Mouse (Mus musculus) cerebral cortex, adult 2 months (tissue): Measurements from ENCODE around the gene Capn7.

Source experiments
- WGBS: fragments of 180-500 bp; shearing (Covaris S2); methylation state at CpG from one replicate; pipeline ENCODE4 v1.1.7; 2018; 5-methylcytosine and 5-hydroxymethylcytosine counted together

Capn7 gene

DNA sequence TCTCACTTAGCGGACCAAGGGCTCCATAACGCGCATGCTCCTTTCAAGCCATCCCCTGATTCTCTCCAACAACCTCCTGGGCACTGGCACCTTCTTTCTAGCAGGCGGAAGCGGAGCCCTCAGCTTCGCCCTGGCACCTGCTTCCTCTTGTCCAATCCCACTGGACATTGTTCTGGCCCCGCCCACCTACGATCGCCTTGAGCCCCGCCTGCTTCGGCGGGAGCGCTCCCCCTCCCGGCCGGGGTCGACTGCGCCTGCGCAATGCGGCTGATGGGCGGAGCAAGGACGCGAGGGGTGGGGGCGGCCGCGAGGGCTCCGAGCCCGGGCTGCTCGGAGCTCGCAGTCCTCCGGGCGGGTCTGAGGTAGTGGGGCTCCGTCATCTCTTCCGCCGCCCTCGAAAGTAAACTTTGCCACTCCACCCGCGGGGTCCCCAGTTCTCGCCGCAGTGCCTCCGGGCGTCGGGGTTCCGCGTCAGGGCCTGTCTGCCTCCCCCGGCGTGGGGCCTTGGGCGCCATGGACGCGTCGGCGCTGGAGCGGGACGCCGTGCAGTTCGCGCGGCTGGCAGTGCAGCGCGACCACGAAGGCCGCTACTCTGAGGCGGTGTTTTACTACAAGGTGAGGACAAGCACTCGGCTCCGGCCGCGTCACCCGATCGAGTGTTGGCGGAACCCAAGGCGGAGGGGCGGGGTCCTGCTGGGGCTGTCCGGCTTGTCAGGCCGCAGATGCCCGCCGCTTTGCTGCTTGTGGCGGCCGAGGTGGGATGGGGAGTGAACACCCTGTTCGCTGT, at the start of gene Capn7:
Gene Capn7, plus strand, starts transcription at position 270 of the 787 bp plus-strand sequence.
- under 1% methylated on average over 78 of the region's 78 CpGs for WGBS

DNA sequence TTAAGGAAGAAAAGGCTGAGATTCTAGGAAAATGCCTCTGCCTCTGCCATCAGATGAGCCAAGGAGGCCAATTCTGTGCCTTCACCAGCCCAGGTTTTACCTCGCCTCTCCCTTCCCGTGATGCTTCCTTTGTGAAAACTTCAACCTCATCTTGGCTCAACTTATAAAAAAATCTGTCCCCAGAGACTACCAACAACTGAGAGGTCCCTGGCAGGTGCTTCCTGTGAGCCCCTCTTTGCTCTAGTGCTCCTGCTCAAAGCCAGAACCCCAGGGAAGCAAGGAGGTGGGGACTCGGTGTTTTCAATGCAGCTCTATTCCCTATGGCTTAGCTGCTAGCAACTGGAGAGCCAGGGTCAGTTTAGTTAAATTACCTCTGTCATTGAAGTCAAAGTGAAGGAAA, 23.2 kb upstream of the Capn7 start:
- 67% methylated on average over 3 of the region's 3 CpGs for WGBS

GRCm38 (mm10) chr14:31316613-31317012, 19.8 kb upstream of the Capn7 start:
- WGBS, result 92% methylated on average over 12 of the region's 12 CpGs

DNA sequence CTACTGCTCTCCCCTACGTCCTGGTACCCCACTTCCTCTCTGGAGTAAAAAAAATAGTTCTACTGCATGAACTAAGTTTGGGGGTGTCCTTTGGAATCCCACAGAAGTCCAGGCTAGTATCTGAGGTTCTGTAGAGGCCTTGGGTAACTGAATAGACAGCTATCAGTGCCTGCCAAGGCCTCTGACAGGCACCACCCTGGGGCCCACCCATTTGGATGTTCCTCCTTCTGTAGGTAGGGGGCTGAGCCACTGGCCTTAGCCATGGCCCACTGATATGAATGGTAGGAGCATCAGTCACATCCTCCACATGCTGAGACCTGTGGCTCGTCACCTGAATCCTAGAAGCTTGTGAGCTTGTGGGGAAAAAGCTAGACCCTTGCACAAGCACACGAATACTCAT, 18.7 kb upstream of the Capn7 start:
- 96% methylated on average over 3 of the region's 3 CpGs for WGBS

GRCm38 (mm10) chr14:31319546-31319945, 16.9 kb upstream of the Capn7 start:
- WGBS, result 92% methylated on average over 10 of the region's 10 CpGs

- whole genome bisulfite sequencing, result 94% methylated on average over 11 of the region's 11 CpGs
These were observed 15.3 kb upstream of the Capn7 start for GRCm38 (mm10) chr14:31321181-31321580.

DNA sequence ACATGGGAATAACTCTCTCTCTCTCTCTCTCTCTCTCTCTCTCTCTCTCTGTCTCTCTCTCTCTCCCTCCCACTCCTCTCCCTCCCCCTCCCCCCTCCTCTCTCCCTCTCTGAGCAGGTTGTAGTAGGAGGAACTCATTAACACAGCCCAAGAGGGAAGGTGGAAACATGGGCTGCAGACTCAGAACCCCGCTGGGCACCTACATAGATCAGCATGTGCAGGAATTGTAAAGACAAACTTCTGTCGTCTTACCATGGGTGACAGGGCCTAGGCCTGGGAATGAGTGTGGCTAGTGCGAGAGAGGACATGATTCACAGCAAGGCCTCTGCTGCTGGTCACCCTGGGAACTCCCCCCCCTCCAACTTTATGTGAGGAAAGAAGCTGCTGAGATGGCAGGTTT, 14.2 kb upstream of the Capn7 start:
- WGBS, result 63% methylated on average over 3 of the region's 3 CpGs

DNA sequence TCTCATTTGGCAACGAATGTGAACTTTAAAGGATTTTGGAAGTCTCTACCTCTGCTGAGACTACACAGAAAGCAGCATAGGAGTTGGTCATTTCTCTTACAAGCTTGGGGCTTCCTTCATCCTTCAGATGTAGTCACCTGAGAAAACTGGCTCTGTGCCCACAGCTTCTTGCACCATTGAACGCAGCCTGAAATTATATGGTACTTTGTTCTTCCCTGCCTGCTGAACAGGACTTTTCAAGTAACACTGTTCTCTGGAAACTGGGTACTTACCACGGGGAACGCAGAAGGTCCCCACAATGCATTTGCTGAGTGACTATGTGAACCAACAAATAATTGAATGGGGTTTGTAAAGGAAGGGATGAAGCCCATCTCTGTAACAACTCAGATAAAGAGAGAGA, 13.2 kb upstream of the Capn7 start:
- WGBS, result 69% methylated on average over 4 of the region's 4 CpGs

DNA sequence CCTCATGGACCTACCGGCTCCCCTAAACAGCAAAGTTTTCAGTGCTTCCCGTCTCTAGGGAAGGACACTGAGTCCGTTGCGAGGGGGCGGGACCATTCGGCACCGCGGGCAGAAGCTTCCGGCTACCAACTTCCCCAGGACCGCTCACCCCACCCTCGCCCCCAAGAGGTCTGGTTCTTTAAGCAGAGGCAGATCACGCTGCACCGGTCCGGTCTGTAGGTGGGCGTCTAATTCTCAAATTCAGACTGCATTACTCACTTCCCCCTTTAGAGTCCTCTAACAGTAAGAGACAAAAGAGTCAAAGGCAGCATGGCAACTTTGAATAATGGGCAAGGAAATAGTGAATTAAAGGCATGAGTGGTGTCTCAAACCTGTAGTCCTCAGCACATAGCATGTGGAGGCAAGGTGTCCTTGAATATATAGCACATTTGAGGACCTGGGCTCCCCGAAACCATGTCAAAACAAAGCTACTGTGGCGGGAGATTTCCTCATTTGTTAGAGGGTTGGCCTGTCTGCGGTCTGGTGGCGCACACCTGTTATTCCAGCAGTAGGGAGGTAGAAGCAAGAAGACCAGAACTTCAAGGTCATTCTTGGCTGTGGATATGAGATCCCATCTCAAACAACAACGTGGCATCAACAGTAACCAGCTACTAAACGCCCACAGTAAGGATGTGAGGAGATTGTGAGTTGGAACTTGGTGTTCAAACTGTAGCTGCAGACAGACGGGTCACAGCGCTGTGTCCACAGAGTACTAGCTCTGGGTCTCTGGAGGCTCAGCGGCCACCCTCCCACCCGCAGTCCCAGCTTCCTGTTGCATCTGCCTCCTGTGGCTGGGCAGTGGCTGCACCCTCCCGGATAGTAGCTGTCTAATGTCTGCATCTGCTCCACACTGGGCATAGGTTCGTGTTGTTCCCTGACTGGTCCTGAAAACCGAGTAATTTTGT, 12.3 kb upstream of the Capn7 start, which contains the start of gene Dnah1:
Gene Dnah1, minus strand, starts transcription at position 48 of the 944 bp plus-strand sequence.
- WGBS, result 33% methylated on average over 28 of the region's 28 CpGs

DNA sequence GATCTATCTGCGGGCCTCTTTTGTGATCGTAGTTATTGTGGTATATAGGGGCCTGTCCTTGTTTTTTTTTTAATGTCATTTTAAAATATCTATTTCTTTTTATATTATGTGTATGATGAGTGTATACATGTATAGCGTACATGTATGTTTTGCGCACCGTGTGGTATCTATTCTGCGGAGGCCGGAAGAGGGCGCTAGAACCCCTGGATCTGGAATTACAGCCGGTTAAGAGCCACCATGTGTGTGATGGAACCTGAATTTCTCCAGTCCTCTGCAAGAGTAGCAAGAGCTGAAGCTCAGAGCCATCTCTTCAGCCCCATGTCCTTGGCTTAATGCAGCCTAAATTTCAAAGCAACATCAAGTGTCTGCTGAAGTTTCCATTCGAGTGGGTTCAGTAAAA, 11.6 kb upstream of the Capn7 start:
- WGBS, result 77% methylated on average over 10 of the region's 10 CpGs

- WGBS, result 66% methylated on average over 5 of the region's 5 CpGs
These were observed 10.9 kb upstream of the Capn7 start for GRCm38 (mm10) chr14:31325551-31325950.

DNA sequence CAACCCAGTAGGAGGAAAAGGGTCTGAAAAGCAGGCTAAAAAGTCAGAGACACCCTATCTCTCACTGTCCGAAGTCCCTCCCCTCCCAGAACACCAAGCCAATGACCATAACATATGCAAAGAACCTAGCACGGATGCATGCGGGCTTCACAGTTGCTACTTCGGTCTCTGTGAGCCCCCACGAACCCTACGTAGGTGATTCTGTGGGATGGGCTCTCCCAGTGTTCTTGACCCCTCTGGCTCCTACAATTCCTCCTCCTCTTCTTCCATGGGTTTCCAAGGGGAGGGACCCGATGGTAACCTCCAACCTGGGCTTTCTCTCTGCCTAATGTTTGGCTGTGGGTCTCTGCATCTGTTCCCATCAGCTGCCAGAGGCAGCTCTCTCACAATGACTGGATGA, 9.7 kb upstream of the Capn7 start:
- WGBS, result 90% methylated on average over 7 of the region's 7 CpGs

DNA sequence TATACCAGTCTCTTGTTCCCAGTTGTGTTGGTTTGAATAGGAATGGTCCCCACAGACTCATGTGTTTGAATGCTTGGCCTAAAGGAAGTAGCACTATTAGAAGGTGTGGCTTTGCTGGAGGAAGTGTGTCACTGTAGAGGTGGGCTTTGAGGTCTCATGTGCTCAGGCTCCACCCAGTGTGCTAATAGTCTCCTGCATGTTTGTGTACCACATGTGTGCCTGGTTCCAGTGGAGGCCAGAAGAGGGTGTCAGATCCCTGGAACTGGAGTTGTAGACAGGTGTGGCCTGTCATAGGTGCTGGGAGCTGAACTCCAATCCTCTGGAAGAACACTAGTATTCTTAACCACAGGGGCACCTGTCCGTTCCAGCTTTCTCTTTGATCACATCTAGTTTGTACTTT, 9.2 kb upstream of the Capn7 start:
- 98% methylated on average over 1 of the region's 1 CpGs for WGBS

DNA sequence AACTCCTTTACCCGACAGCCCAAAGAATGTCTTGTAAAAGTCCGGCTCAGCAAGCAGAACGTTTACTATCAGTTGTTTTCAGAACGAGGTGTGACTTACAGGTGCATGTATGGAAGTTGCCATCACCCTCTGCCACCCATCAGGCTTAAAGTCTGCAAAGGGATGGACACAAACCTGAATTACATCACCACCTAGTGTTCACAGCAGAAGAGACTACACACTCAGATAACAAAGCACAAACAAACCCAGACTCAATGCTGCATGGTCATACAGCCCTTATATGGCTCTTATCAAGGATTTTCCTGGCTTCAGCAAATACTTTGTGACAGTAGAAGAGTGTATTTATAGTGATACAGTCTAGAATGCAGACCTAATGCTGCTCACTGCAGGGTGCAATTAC, 8.8 kb upstream of the Capn7 start:
- 75% methylated on average over 4 of the region's 4 CpGs for WGBS

GRCm38 (mm10) chr14:31329741-31330140, 6.7 kb upstream of the Capn7 start:
- WGBS, result 70% methylated on average over 2 of the region's 2 CpGs

DNA sequence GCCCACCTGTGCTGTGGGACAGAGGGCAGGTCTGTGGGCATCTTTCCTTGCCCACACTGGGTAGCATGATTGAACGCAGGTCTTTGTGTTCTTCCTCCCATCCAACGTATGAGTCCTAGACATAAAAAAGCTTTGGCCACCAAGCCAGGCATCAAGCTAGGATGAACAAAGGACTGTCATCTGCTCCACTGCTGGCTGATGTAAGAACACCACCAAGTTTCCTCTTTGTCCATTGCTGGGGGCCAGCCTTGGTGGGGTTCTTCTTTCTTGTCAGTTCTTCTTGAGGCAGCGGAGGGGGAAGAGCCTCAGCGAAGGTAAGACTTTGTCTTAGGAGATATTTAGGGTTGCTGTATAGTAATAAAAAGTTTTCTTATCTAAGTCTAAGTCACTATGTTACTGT, 5.5 kb upstream of the Capn7 start:
- WGBS, result 80% methylated on average over 4 of the region's 4 CpGs

GRCm38 (mm10) chr14:31335765-31336164, 673 bp upstream of the Capn7 start:
- 29% methylated on average over 3 of the region's 3 CpGs for WGBS

DNA sequence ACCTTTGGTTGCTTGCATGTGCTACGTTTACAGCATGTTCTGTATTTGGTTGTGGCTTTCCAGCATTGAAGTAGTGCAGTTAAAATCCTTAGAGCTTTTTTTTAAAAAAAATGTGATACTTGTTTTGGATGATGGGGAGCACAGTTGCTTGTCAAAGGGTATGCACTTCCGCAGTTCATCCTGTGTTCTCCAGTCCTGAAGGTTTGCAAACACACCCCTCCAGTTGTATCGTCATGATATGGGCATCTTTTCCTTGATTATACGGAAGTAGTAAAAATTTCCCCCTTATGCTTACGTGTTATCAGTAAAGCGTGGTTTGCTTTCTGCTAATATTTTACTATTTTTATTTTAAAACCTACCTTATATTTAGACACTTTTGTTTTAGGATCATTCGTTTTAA, 968 bp downstream of the Capn7 start:
- WGBS, result 14% methylated on average over 7 of the region's 7 CpGs

DNA sequence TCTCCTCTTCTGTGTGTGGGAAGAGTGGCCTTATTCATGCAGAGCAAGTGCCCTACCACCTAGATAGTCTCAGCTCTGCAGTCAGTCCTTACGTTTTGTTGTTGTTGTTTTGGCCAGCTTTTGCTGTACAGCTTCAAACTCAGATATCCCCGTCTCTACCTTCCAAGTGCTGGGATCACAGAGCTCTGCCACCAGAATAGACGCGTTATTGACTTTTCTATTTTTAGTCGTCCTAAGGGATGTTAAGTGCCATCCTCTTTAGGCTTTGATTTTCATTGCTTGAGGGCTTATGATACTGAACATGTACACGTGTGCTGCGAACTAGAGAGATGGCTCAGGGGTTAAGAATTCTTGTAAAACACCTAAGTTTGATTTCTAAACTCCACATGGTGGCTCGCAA, 6.8 kb downstream of the Capn7 start:
- 64% methylated on average over 8 of the region's 8 CpGs for WGBS

DNA sequence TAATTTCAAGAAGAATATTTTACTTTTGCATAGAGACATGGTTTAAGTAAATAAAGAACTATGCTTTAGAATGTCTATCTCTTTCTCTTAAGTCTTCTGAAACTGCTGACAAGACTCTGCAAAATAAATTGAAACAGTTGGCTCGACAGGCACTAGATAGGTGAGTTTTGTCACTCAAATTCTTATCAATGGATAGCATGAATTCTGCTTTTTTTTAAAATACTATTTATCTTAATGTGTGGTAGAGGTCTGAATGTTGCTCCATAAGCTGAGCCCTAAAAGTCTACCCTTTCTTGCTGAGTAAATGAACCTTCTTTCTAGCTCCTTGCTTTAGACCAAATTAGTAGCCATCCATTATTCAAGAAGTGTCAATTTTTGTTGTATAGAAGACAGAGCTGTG, 8.9 kb downstream of the Capn7 start:
- WGBS, result 85% methylated on average over 1 of the region's 1 CpGs

GRCm38 (mm10) chr14:31362236-31362635, 25.8 kb downstream of the Capn7 start:
- WGBS, result 87% methylated on average over 2 of the region's 2 CpGs

GRCm38 (mm10) chr14:31364589-31364988, 28.2 kb downstream of the Capn7 start:
- 99% methylated on average over 4 of the region's 4 CpGs for WGBS

DNA sequence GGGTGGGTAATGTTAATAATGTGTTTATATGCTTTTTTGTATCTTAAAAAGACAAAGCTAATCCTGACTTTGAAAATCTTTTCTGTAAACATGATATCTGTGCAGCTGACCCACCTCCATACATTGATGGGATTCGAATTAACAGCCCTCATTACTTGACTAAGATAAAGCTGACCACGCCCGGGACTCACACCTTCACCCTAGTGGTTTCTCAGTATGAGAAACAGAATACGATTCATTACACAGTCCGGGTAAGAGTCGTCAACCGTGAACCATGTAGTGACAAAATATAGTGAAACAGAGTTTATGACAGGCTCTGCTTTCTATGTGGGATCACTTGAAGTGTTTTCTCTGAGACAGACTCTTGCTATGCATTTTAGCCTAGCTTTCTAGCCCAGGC, 31.5 kb downstream of the Capn7 start:
- WGBS, result 90% methylated on average over 7 of the region's 7 CpGs
